Mouse (Mus musculus) CH12.LX (cell line): ENCODE data around the gene Coq4. TPM values are rescaled to one million over a fixed set of nuclear protein-coding genes. Genes with fewer than 3 reads are reported as not detected.

Source experiments
- DNase-seq: peaks from one replicate; pipeline ENCODE4 v3.0.0-alpha.2; 2013; ENCODE audit errors: extremely low read depth
- H3K27ac ChIP-seq: 2 replicates; pipeline ENCODE4 v1.5.1; 2012; ENCODE audit warnings: low read depth, mild to moderate bottlenecking, control low read depth, moderate library complexity; ENCODE audit not compliant: insufficient read depth
- H3K27me3 ChIP-seq: replicated peaks from 2 replicates; pipeline ENCODE3; 2012; ENCODE audit warnings: inconsistent platforms
- H3K36me3 ChIP-seq, 2 experiments: replicated peaks in 1 of 2; 2 replicates each; pipeline versions ENCODE3 to v1.6.1; 2012; ENCODE audit warnings: inconsistent platforms in 1 of 2, low read length in 1 of 2, mild to moderate bottlenecking in 1 of 2, mixed read lengths in 1 of 2, moderate library complexity in 1 of 2; ENCODE audit not compliant: control insufficient read depth in 1 of 2, insufficient read depth in 1 of 2
- H3K4me1 ChIP-seq, 2 experiments: 2 replicates each; pipeline ENCODE4 v1.6.1; 2012; ENCODE audit warnings: inconsistent platforms in 1 of 2, moderate library complexity in 1 of 2; ENCODE audit not compliant: insufficient read depth in 2 of 2, control insufficient read depth in 1 of 2
- H3K4me2 ChIP-seq: 2 replicates; pipeline ENCODE4 v1.6.1; 2012; ENCODE audit warnings: low read depth, mild to moderate bottlenecking, control low read depth; ENCODE audit not compliant: poor library complexity, insufficient read depth, severe bottlenecking
- H3K4me3 ChIP-seq, 3 experiments: fragments of 150-350 bp in 1 of 3; sonication (generic) in 1 of 3; replicated peaks in 1 of 3; 2 replicates each; pipeline versions ENCODE3 to v1.5.1; 2011 to 2012; ENCODE audit warnings: low read depth in 2 of 3, low read length in 2 of 3, mild to moderate bottlenecking in 2 of 3, moderate library complexity in 2 of 3, control low read depth in 1 of 3, improper control_type of control experiment in 1 of 3, inconsistent platforms in 1 of 3, mixed read lengths in 1 of 3; ENCODE audit not compliant: poor library complexity in 1 of 3
- H3K79me2 ChIP-seq: replicated peaks from 2 replicates; pipeline ENCODE4 v1.6.1; 2012; ENCODE audit warnings: mild to moderate bottlenecking, moderate library complexity; ENCODE audit not compliant: control insufficient read depth, poor library complexity, insufficient read depth, severe bottlenecking; ENCODE audit errors: extremely low read depth
- H3K9ac ChIP-seq: 2 replicates; pipeline ENCODE4 v1.6.1; 2012; ENCODE audit warnings: low read depth, mild to moderate bottlenecking, control low read depth, moderate library complexity; ENCODE audit not compliant: insufficient read depth
- H3K9me3 ChIP-seq: replicated peaks from 2 replicates; pipeline ENCODE3; 2012; ENCODE audit warnings: low read length, inconsistent platforms, mixed read lengths
- BHLHE40 ChIP-seq: IDR thresholded peaks from 2 replicates; pipeline ENCODE4 v1.6.1; 2011; ENCODE audit warnings: mild to moderate bottlenecking, low read depth, low read length, improper control_type of control experiment
- CHD1 ChIP-seq: IDR thresholded peaks from 2 replicates; pipeline ENCODE4 v1.6.1; 2012; ENCODE audit warnings: low read depth, low read length, improper control_type of control experiment, inconsistent platforms
- CHD2 ChIP-seq: IDR thresholded peaks from 2 replicates; pipeline ENCODE4 v1.6.1; 2011; ENCODE audit warnings: low read length, improper control_type of control experiment
- E2F4 ChIP-seq: IDR thresholded peaks from 2 replicates; pipeline ENCODE4 v1.6.1; 2011; ENCODE audit warnings: low read depth, low read length, improper control_type of control experiment; ENCODE audit not compliant: insufficient replicate concordance
- EP300 ChIP-seq: IDR thresholded peaks from 2 replicates; pipeline ENCODE4 v1.6.1; 2011; ENCODE audit warnings: low read length, improper control_type of control experiment
- GABPA ChIP-seq: IDR thresholded peaks from 2 replicates; pipeline ENCODE4 v1.6.1; 2012; ENCODE audit warnings: low read depth, low read length, improper control_type of control experiment, inconsistent platforms; ENCODE audit not compliant: insufficient replicate concordance
- JUND ChIP-seq: conservative IDR thresholded peaks from 2 replicates; pipeline ENCODE4 v1.6.1; 2011; ENCODE audit warnings: low read depth, low read length, improper control_type of control experiment
- MAZ ChIP-seq: IDR thresholded peaks from 2 replicates; pipeline ENCODE4 v1.6.1; 2012; ENCODE audit warnings: low read depth, mild to moderate bottlenecking, inconsistent platforms, low read length, improper control_type of control experiment, moderate library complexity
- MXI1 ChIP-seq: IDR thresholded peaks from 2 replicates; pipeline ENCODE4 v1.6.1; 2011; ENCODE audit warnings: mild to moderate bottlenecking, low read depth, low read length, improper control_type of control experiment
- MYC ChIP-seq: IDR thresholded peaks from 2 replicates; pipeline ENCODE4 v1.6.1; 2011; ENCODE audit warnings: low read depth, mild to moderate bottlenecking, improper control_type of control experiment, low read length
- POLR2A ChIP-seq: IDR thresholded peaks from 2 replicates; pipeline ENCODE4 v1.6.1; 2011; ENCODE audit warnings: low read depth, mild to moderate bottlenecking, improper control_type of control experiment, low read length
- POLR2AphosphoS2 ChIP-seq: IDR thresholded peaks from 2 replicates; pipeline ENCODE4 v1.6.1; 2011; ENCODE audit warnings: low read depth, low read length, improper control_type of control experiment
- TCF12 ChIP-seq: IDR thresholded peaks from 2 replicates; pipeline ENCODE4 v1.6.1; 2014; ENCODE audit warnings: low read depth, mild to moderate bottlenecking, inconsistent platforms, low read length, improper control_type of control experiment
- USF1 ChIP-seq: IDR thresholded peaks from 2 replicates; pipeline ENCODE4 v1.6.1; 2014; ENCODE audit warnings: low read depth, mild to moderate bottlenecking, inconsistent platforms, low read length, improper control_type of control experiment
- USF2 ChIP-seq: conservative IDR thresholded peaks from 2 replicates; pipeline ENCODE4 v1.6.1; 2011; ENCODE audit warnings: low read depth, low read length, improper control_type of control experiment
- ZC3H11A ChIP-seq: IDR thresholded peaks from 2 replicates; pipeline ENCODE4 v1.6.1; 2012; ENCODE audit warnings: low read depth, mild to moderate bottlenecking, inconsistent platforms, low read length, improper control_type of control experiment
- dilution Hi-C: fragments of 300-500 bp; cut with MboI; formaldehyde crosslinking; loops from 2 replicates; pipeline ENCODE4 v1.14.3; 2020; ENCODE audit warnings: low sequenced_read_pairs; ENCODE audit not compliant: extremely low pct_unique_long_range_greater_than_20kb, extremely low pct_ligation_motif_present
- in situ Hi-C: fragments of 300-500 bp; cut with MboI; formaldehyde crosslinking; loops from 3 replicates; pipeline ENCODE4 v1.14.3; 2019; ENCODE audit warnings: low sequenced_read_pairs, low pct_ligation_motif_present, low pct_unique_long_range_greater_than_20kb, mixed read lengths
- polyA plus RNA-seq: library from polyadenylated mRNA; unstranded; fragments of >175 nt; gene quantifications from 2 replicates; pipeline ENCODE4 v1.2.1, GENCODE M21; 2012; ENCODE audit warnings: low read depth; ENCODE audit not compliant: insufficient read length
- total RNA-seq, 2 experiments: library from RNA; depleted of rRNA; stranded (reverse); fragments of 300-350 nt in 1 of 2; fragments of >200 nt in 1 of 2; gene quantifications; 2 replicates each; pipeline ENCODE4 v1.2.3; 2012 to 2014

Coq4 gene
- total and polyA plus RNA-seq, 3 experiments, result 19.1 to 25.2 (median 21.5) TPM

GRCm38 (mm10) chr2:29843231-29844105 is 56.2 kb downstream of the Coq4 start:
- no peak for DNase-seq
- Histone ChIP-seq H3K9ac (no peak overlapping the region), H3K9me3 (no peaks in the 10 kb centered on the region), H3K36me3 (peaks cover 49 to 94% of the 10 kb centered on the region in 2 experiments), H3K79me2 (no peaks in the 10 kb centered on the region), H3K4me1 (peaks cover 0 to 10% of the 10 kb centered on the region in 2 experiments; a peak in 1 of 4 replicates), H3K4me2 (no peak overlapping the region), H3K27me3 (no peaks in the 10 kb centered on the region), H3K27ac (no peak overlapping the region), H3K4me3 (no peak overlapping the region)
- TF ChIP-seq BHLHE40 (no peak), CHD2 (no peak), MAZ (no peak), MXI1 (no peak), GABPA (no peak), USF2 (no peak), EP300 (no peak), JUND (no peak), E2F4 (no peak), POLR2A (no peak), CHD1 (no peak), TCF12 (no peak), USF1 (no peak), ZC3H11A (no peak), POLR2AphosphoS2 (no peak)
- in situ Hi-C loops (no loop called here), dilution Hi-C loops (no loop called here)

GRCm38 (mm10) chr2:29844115-29844514 is 56.8 kb downstream of the Coq4 start:
- in situ Hi-C loops (no loop called here), dilution Hi-C loops (no loop called here)
- no peak for DNase-seq
- Histone ChIP-seq H3K4me2 (no peak overlapping the region), H3K27me3 (no peaks in the 10 kb centered on the region), H3K36me3 (peaks cover 45 to 93% of the 10 kb centered on the region in 2 experiments), H3K9me3 (no peaks in the 10 kb centered on the region), H3K79me2 (no peaks in the 10 kb centered on the region), H3K9ac (no peak overlapping the region), H3K4me1 (peaks cover 0 to 3% of the 10 kb centered on the region in 2 experiments; a peak in 1 of 4 replicates), H3K27ac (no peak overlapping the region), H3K4me3 (no peak overlapping the region)
- TF ChIP-seq USF1 (no peak), POLR2AphosphoS2 (no peak), MYC (no peak)
